Comparison of ENCODE assay signal across 28 mouse cellular contexts in genomic region chr8:127262436-127262835, GRCm38 (mm10).
DNase-seq lines count a peak whose midpoint lies in the region; ATAC-seq and TF ChIP-seq lines count a peak whose summit lies in the region.
"Had no signal": no experiment of that assay in that cellular context is flagged by ENCODE, and none has a peak within 500 bp of the region (broad histone marks: within the 10 kb centered on the region; RNA-seq: fewer than 3 reads in every experiment).

No protein-coding gene starts in this region.

- no peaks in the 10 kb centered on the region for H3K9me3 ChIP-seq in hindbrain, embryonic 14.5 days (ENCODE audit: control insufficient read depth, low read length)
- H3K9me3 ChIP-seq in hindbrain, embryonic 11.5 days (ENCODE audit: control insufficient read depth, low read length) = no peaks in the 10 kb centered on the region
- no peaks in the 10 kb centered on the region for H3K9me3 ChIP-seq in kidney, postnatal 0 days (replicated peaks; ENCODE audit: low read length)
- peaks cover 4% of the 10 kb centered on the region; the same call in 1 of the 2 replicates for H3K9me3 ChIP-seq in kidney, embryonic 14.5 days (ENCODE audit: control insufficient read depth, low read length)
- H3K9me3 ChIP-seq in neural tube, embryonic 13.5 days = 0 out of 2 replicates have a peak, but pooled peaks cover 3% of the 10 kb centered on the region
- H3K9me3 ChIP-seq: embryonic facial prominence, embryonic 13.5 days; embryonic facial prominence, embryonic 15.5 days; forebrain, embryonic 12.5 days had no signal

- no peak overlapping the region for H3K9ac ChIP-seq in heart, adult 2 months (ENCODE audit: low read depth, low read length)
- H3K9ac ChIP-seq in hindbrain, embryonic 14.5 days = no peak overlapping the region
- H3K9ac ChIP-seq in hindbrain, embryonic 11.5 days (ENCODE audit: low read depth, low read length) = no peak overlapping the region
- H3K9ac ChIP-seq in kidney, postnatal 0 days (ENCODE audit: low read depth, low read length) = no peak overlapping the region
- no peak overlapping the region for H3K9ac ChIP-seq in kidney, embryonic 14.5 days (ENCODE audit: low read depth, low read length)
- no peak overlapping the region for H3K9ac ChIP-seq in neural tube, embryonic 13.5 days
- H3K9ac ChIP-seq: embryonic facial prominence, embryonic 13.5 days; embryonic facial prominence, embryonic 15.5 days; forebrain, embryonic 12.5 days had no signal

- intact Hi-C loops in heart, adult 2 months (cut with DNase I) = no loop called here

- no peak overlapping the region for H3K4me2 ChIP-seq in hindbrain, embryonic 14.5 days (replicated peaks)
- H3K4me2 ChIP-seq in hindbrain, embryonic 11.5 days (replicated peaks; ENCODE audit: low read depth, low read length) = no peak overlapping the region
- no peak overlapping the region for H3K4me2 ChIP-seq in kidney, postnatal 0 days (ENCODE audit: low read length)
- H3K4me2 ChIP-seq in kidney, embryonic 14.5 days (replicated peaks; ENCODE audit: low read depth, low read length) = no peak overlapping the region
- no peak overlapping the region for H3K4me2 ChIP-seq in neural tube, embryonic 13.5 days
- H3K4me2 ChIP-seq: embryonic facial prominence, embryonic 13.5 days; embryonic facial prominence, embryonic 15.5 days; forebrain, embryonic 12.5 days had no signal

- H3K4me1 ChIP-seq in heart, adult 2 months (ENCODE audit: control insufficient read depth, insufficient read depth, low read length) = peaks cover 2% of the 10 kb centered on the region; the same call in 1 of the 2 replicates
- H3K4me1 ChIP-seq in hindbrain, embryonic 14.5 days (replicated peaks; ENCODE audit: control insufficient read depth, insufficient read depth, low read length) = peaks cover 28% of the 10 kb centered on the region
- H3K4me1 ChIP-seq in hindbrain, embryonic 11.5 days (replicated peaks; ENCODE audit: control insufficient read depth, insufficient read depth, low read length) = peaks cover 5% of the 10 kb centered on the region; the same call in 1 of the 2 replicates
- H3K4me1 ChIP-seq in kidney, postnatal 0 days (replicated peaks; ENCODE audit: insufficient read depth, low read length) = 0 out of 2 replicates have a peak, but pooled peaks cover 3% of the 10 kb centered on the region
- peaks cover 7% of the 10 kb centered on the region; the same call in 1 of the 2 replicates for H3K4me1 ChIP-seq in kidney, embryonic 14.5 days (ENCODE audit: control insufficient read depth, insufficient read depth, low read length)
- peaks cover 45% of the 10 kb centered on the region for H3K4me1 ChIP-seq in neural tube, embryonic 13.5 days (replicated peaks)
- H3K4me1 ChIP-seq: embryonic facial prominence, embryonic 15.5 days had no signal

- H3K27ac ChIP-seq in heart, adult 2 months = no peak overlapping the region
- H3K27ac ChIP-seq in hindbrain, embryonic 14.5 days = peak overlapping the region; percentile 20; the same call in 1 of the 2 replicates
- no peak overlapping the region for H3K27ac ChIP-seq in hindbrain, embryonic 11.5 days (ENCODE audit: low read depth, low read length)
- no peak overlapping the region for H3K27ac ChIP-seq in kidney, postnatal 0 days
- H3K27ac ChIP-seq in kidney, embryonic 14.5 days (ENCODE audit: low read depth, low read length) = no peak overlapping the region
- H3K27ac ChIP-seq in neural tube, embryonic 13.5 days (replicated peaks) = 0 out of 2 replicates have a peak overlapping the region, but pooled peaks have one; percentile 34
- H3K27ac ChIP-seq: embryonic facial prominence, embryonic 13.5 days; embryonic facial prominence, embryonic 15.5 days; forebrain, embryonic 10.5 days; forebrain, embryonic 12.5 days had no signal

- H3K27me3 ChIP-seq in heart, adult 2 months (ENCODE audit: control insufficient read depth, insufficient read depth, low read length) = no peaks in the 10 kb centered on the region
- no peaks in the 10 kb centered on the region for H3K27me3 ChIP-seq in hindbrain, embryonic 14.5 days (ENCODE audit: control insufficient read depth, insufficient read depth, low read length)
- H3K27me3 ChIP-seq in hindbrain, embryonic 11.5 days (ENCODE audit: control insufficient read depth, insufficient read depth, low read length) = no peaks in the 10 kb centered on the region
- no peaks in the 10 kb centered on the region for H3K27me3 ChIP-seq in kidney, postnatal 0 days (ENCODE audit: insufficient read depth, low read length)
- H3K27me3 ChIP-seq in kidney, embryonic 14.5 days (ENCODE audit: control insufficient read depth, insufficient read depth, low read length) = no peaks in the 10 kb centered on the region
- H3K27me3 ChIP-seq in neural tube, embryonic 13.5 days = 0 out of 2 replicates have a peak, but pooled peaks cover 2% of the 10 kb centered on the region
- H3K27me3 ChIP-seq: CH12.LX; embryonic facial prominence, embryonic 13.5 days; embryonic facial prominence, embryonic 15.5 days; forebrain, embryonic 12.5 days had no signal

- no peak for ATAC-seq in hindbrain, embryonic 14.5 days (ENCODE audit: low FRiP score)
- ATAC-seq in hindbrain, embryonic 11.5 days (ENCODE audit: low FRiP score) = no peak
- ATAC-seq in kidney, postnatal 0 days (replicated peaks; ENCODE audit: low FRiP score, low read depth) = no peak
- no peak for ATAC-seq in kidney, embryonic 14.5 days (ENCODE audit: low FRiP score, low TSS enrichment)
- no peak for ATAC-seq in neural tube, embryonic 13.5 days (ENCODE audit: low read depth)
- ATAC-seq: CD4-positive, CD25-positive, alpha-beta regulatory T cell, adult 4 months; forebrain, embryonic 14.5 days had no signal

- TF ChIP-seq EP300 in heart, adult 2 months (IDR thresholded peaks at IDR 0.05; ENCODE audit: insufficient read depth, low read depth, low read length) = no peak

- H3K36me3 ChIP-seq in heart, adult 2 months (ENCODE audit: control insufficient read depth, insufficient read depth, low read length) = no peaks in the 10 kb centered on the region; the same call in 1 of the 2 replicates
- no peaks in the 10 kb centered on the region for H3K36me3 ChIP-seq in hindbrain, embryonic 14.5 days (replicated peaks; ENCODE audit: control insufficient read depth, insufficient read depth)
- H3K36me3 ChIP-seq in hindbrain, embryonic 11.5 days (ENCODE audit: control insufficient read depth, insufficient read depth, low read length) = no peaks in the 10 kb centered on the region
- H3K36me3 ChIP-seq in kidney, postnatal 0 days (ENCODE audit: insufficient read depth, low read length) = no peaks in the 10 kb centered on the region
- H3K36me3 ChIP-seq in kidney, embryonic 14.5 days (ENCODE audit: control insufficient read depth, insufficient read depth, low read length) = no peaks in the 10 kb centered on the region
- no peaks in the 10 kb centered on the region for H3K36me3 ChIP-seq in neural tube, embryonic 13.5 days
- H3K36me3 ChIP-seq: embryonic facial prominence, embryonic 13.5 days; embryonic facial prominence, embryonic 15.5 days; forebrain, embryonic 10.5 days; forebrain, embryonic 12.5 days; G1E had no signal

- no peaks in the 10 kb centered on the region for H3K79me2 ChIP-seq in heart, adult 2 months (replicated peaks; ENCODE audit: control insufficient read depth, insufficient read depth, low read length)

- TF ChIP-seq CTCF in heart, adult 2 months (IDR thresholded peaks at IDR 0.05) = no peak
- no peak for TF ChIP-seq CTCF in kidney, postnatal 0 days (IDR thresholded peaks at IDR 0.05; ENCODE audit: low read depth)

- WGBS in heart, adult 2 months = 66% methylated on average over 3 of the region's 3 CpGs
- WGBS in hindbrain, embryonic 14.5 days = 50% methylated on average over 3 of the region's 3 CpGs
- 72% methylated on average over 3 of the region's 3 CpGs for WGBS in hindbrain, embryonic 11.5 days
- 43% methylated on average over 3 of the region's 3 CpGs for WGBS in kidney, postnatal 0 days
- 47% methylated on average over 3 of the region's 3 CpGs for WGBS in kidney, embryonic 14.5 days
- 49% methylated on average over 3 of the region's 3 CpGs for WGBS in neural tube, embryonic 13.5 days

- peak; percentile 82 for DNase-seq in heart, adult 11 months
- no peak for DNase-seq in heart, adult 2 months
- DNase-seq in hindbrain, embryonic 14.5 days (ENCODE audit: low spot score) = no peak
- DNase-seq in hindbrain, embryonic 11.5 days (ENCODE audit: low spot score) = no peak
- DNase-seq in kidney, postnatal 0 days (ENCODE audit: low spot score) = peak; percentile 51
- DNase-seq in neural tube, embryonic 10.5 days (ENCODE audit: extremely low spot score, low spot score) = no peak
- DNase-seq: adrenal gland, adult 2 months; adrenal gland, postnatal 10 days; adrenal gland, postnatal 25 days; B cell, adult 2 months; cerebellum, adult 11 months; cerebellum, adult 18-20 months; cerebellum, adult 8-10 months; cerebellum, adult 9-11 months; cerebellum, postnatal 14 days; cerebellum, postnatal 36 days; embryo, embryonic 11 days had no signal

- no peak overlapping the region for H3K4me3 ChIP-seq in heart, adult 2 months
- H3K4me3 ChIP-seq in hindbrain, embryonic 14.5 days (replicated peaks; ENCODE audit: low read length) = no peak overlapping the region
- H3K4me3 ChIP-seq in hindbrain, embryonic 11.5 days (ENCODE audit: low read depth, low read length) = no peak overlapping the region
- no peak overlapping the region for H3K4me3 ChIP-seq in kidney, postnatal 0 days (replicated peaks; ENCODE audit: low read depth, low read length)
- no peak overlapping the region for H3K4me3 ChIP-seq in kidney, embryonic 14.5 days (ENCODE audit: low read length)
- H3K4me3 ChIP-seq in neural tube, embryonic 13.5 days = no peak overlapping the region
- H3K4me3 ChIP-seq: embryonic facial prominence, embryonic 13.5 days; embryonic facial prominence, embryonic 15.5 days; erythroblast, embryonic 14.5 days; forebrain, embryonic 10.5 days; forebrain, embryonic 12.5 days had no signal

- TF ChIP-seq POLR2A in heart, adult 2 months (IDR thresholded peaks at IDR 0.05; ENCODE audit: insufficient read depth, low read depth, low read length) = no peak

Comparison
In these comparisons a context has a peak if more than half of its experiments do, and no peak if none do; other contexts are left out.
1. DNase-seq: peak in heart, adult 11 months (single experiment) and kidney, postnatal 0 days (single experiment); none in heart, adult 2 months (0 of 2), hindbrain, embryonic 14.5 days (single experiment), hindbrain, embryonic 11.5 days (single experiment) and neural tube, embryonic 10.5 days (single experiment).
2. H3K27ac ChIP-seq: peak in hindbrain, embryonic 14.5 days (single experiment) and neural tube, embryonic 13.5 days (single experiment); none in heart, adult 2 months (single experiment), hindbrain, embryonic 11.5 days (single experiment), kidney, postnatal 0 days (single experiment) and kidney, embryonic 14.5 days (single experiment).